Mouse (Mus musculus): ENCODE measurements around the gene Ankrd33. TPM values are rescaled to one million over a fixed set of nuclear protein-coding genes. Genes with fewer than 3 reads are reported as not detected.
A peak's percentile ranks its signal among the peaks of the same experiment; 100 is the strongest.

Ankrd33 gene
- polyA plus RNA-seq, 1 experiment from 2014 or later, result not detected

GRCm38 (mm10) chr15:101080031-101080520, 35.5 kb upstream of the Ankrd33 start:
- no peak for ATAC-seq (replicated peaks; ENCODE audit: low FRiP score)
- Histone ChIP-seq H3K4me1 (replicated peaks; ENCODE audit: control insufficient read depth, insufficient read depth, low read length) (peaks cover 13% of the 10 kb centered on the region), H3K36me3 (ENCODE audit: control insufficient read depth, insufficient read depth, low read length) (no peaks in the 10 kb centered on the region), H3K27ac (ENCODE audit: low read depth, low read length) (no peak overlapping the region), H3K4me3 (ENCODE audit: low read depth, low read length) (no peak overlapping the region), H3K4me2 (no peak overlapping the region), H3K27me3 (replicated peaks; ENCODE audit: control insufficient read depth, insufficient read depth, low read length) (peaks cover 57% of the 10 kb centered on the region), H3K9ac (ENCODE audit: low read depth, low read length) (no peak overlapping the region), H3K9me3 (ENCODE audit: control insufficient read depth, low read length) (no peaks in the 10 kb centered on the region)
- WGBS, result 78% methylated on average over 9 of the region's 9 CpGs
- DNase-seq (ENCODE audit: low spot score), result no peak

GRCm38 (mm10) chr15:101081035-101081548, 34.5 kb upstream of the Ankrd33 start:
- WGBS, result 65% methylated on average over 7 of the region's 7 CpGs
- Histone ChIP-seq H3K27ac (ENCODE audit: low read depth, low read length) (no peak overlapping the region; the same call in 1 of the 2 replicates), H3K4me3 (ENCODE audit: low read depth, low read length) (no peak overlapping the region), H3K4me1 (replicated peaks; ENCODE audit: control insufficient read depth, insufficient read depth, low read length) (peaks cover 11% of the 10 kb centered on the region), H3K9ac (ENCODE audit: low read depth, low read length) (no peak overlapping the region), H3K36me3 (ENCODE audit: control insufficient read depth, insufficient read depth, low read length) (no peaks in the 10 kb centered on the region), H3K27me3 (replicated peaks; ENCODE audit: control insufficient read depth, insufficient read depth, low read length) (peaks cover 47% of the 10 kb centered on the region), H3K9me3 (ENCODE audit: control insufficient read depth, low read length) (no peaks in the 10 kb centered on the region), H3K4me2 (no peak overlapping the region)
- no peak for ATAC-seq (replicated peaks; ENCODE audit: low FRiP score)
- no peak for DNase-seq (ENCODE audit: low spot score)

- H3K9ac ChIP-seq (ENCODE audit: low read depth, low read length), result no peak overlapping the region
- 58% methylated on average over 4 of the region's 4 CpGs for WGBS
- H3K36me3 ChIP-seq (ENCODE audit: control insufficient read depth, insufficient read depth, low read length), result no peaks in the 10 kb centered on the region
- H3K4me3 ChIP-seq (ENCODE audit: low read depth, low read length), result no peak overlapping the region
- no peak overlapping the region for H3K4me2 ChIP-seq
- H3K4me1 ChIP-seq (replicated peaks; ENCODE audit: control insufficient read depth, insufficient read depth, low read length), result peaks cover 6% of the 10 kb centered on the region
- DNase-seq (ENCODE audit: low spot score), result no peak
- no peaks in the 10 kb centered on the region for H3K9me3 ChIP-seq (ENCODE audit: control insufficient read depth, low read length)
- no peak for ATAC-seq (replicated peaks; ENCODE audit: low FRiP score)
- no peak overlapping the region for H3K27ac ChIP-seq (ENCODE audit: low read depth, low read length)
- peaks cover 37% of the 10 kb centered on the region for H3K27me3 ChIP-seq (replicated peaks; ENCODE audit: control insufficient read depth, insufficient read depth, low read length)
Measured at GRCm38 (mm10) chr15:101082236-101082635, 33.3 kb upstream of the Ankrd33 start.

GRCm38 (mm10) chr15:101084499-101084898, 31.1 kb upstream of the Ankrd33 start:
- Histone ChIP-seq H3K4me3 (ENCODE audit: low read depth, low read length) (no peak overlapping the region), H3K9ac (ENCODE audit: low read depth, low read length) (no peak overlapping the region), H3K27ac (ENCODE audit: low read depth, low read length) (no peak overlapping the region), H3K4me1 (replicated peaks; ENCODE audit: control insufficient read depth, insufficient read depth, low read length) (peaks cover 2% of the 10 kb centered on the region), H3K27me3 (replicated peaks; ENCODE audit: control insufficient read depth, insufficient read depth, low read length) (peaks cover 14% of the 10 kb centered on the region), H3K36me3 (ENCODE audit: control insufficient read depth, insufficient read depth, low read length) (no peaks in the 10 kb centered on the region), H3K4me2 (no peak overlapping the region), H3K9me3 (ENCODE audit: control insufficient read depth, low read length) (no peaks in the 10 kb centered on the region)
- 65% methylated on average over 10 of the region's 10 CpGs for WGBS
- no peak for DNase-seq (ENCODE audit: low spot score)
- ATAC-seq (replicated peaks; ENCODE audit: low FRiP score), result no peak

- Histone ChIP-seq H3K9ac (ENCODE audit: low read depth, low read length) (no peak overlapping the region), H3K4me2 (no peak overlapping the region), H3K36me3 (ENCODE audit: control insufficient read depth, insufficient read depth, low read length) (no peaks in the 10 kb centered on the region), H3K4me1 (replicated peaks; ENCODE audit: control insufficient read depth, insufficient read depth, low read length) (no peaks in the 10 kb centered on the region), H3K4me3 (ENCODE audit: low read depth, low read length) (no peak overlapping the region), H3K27ac (ENCODE audit: low read depth, low read length) (no peak overlapping the region), H3K27me3 (replicated peaks; ENCODE audit: control insufficient read depth, insufficient read depth, low read length) (no peaks in the 10 kb centered on the region; the same call in 1 of the 2 replicates), H3K9me3 (ENCODE audit: control insufficient read depth, low read length) (no peaks in the 10 kb centered on the region)
- no peak for DNase-seq (ENCODE audit: low spot score)
- WGBS, result 73% methylated on average over 9 of the region's 9 CpGs
- no peak for ATAC-seq (replicated peaks; ENCODE audit: low FRiP score)
Measured at GRCm38 (mm10) chr15:101086451-101086850, 29.1 kb upstream of the Ankrd33 start.

DNA sequence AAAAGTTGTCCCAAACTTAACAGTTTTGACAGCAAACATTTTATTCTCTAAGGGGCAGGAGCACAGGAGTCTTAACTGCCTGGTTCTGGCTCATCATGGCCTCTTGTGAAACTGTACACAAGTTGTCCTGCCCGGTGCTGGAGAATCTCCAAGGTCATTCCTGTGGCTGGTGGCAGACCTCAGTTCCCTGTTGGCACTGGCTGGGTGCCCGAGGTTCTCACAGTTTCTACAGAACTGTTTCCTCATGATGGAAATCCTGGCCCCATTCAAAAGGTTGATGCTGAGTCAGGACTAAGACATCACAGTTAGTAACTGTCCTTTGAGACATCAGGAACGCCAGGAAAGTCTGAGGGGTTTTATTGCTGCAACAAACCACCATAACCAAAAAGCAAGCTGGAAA, 28.6 kb upstream of the Ankrd33 start:
- H3K4me2 ChIP-seq, result no peak overlapping the region
- DNase-seq (ENCODE audit: low spot score), result no peak
- no peak overlapping the region for H3K9ac ChIP-seq (ENCODE audit: low read depth, low read length)
- H3K27ac ChIP-seq (ENCODE audit: low read depth, low read length), result no peak overlapping the region
- no peaks in the 10 kb centered on the region for H3K36me3 ChIP-seq (ENCODE audit: control insufficient read depth, insufficient read depth, low read length)
- no peak overlapping the region for H3K4me3 ChIP-seq (ENCODE audit: low read depth, low read length)
- ATAC-seq (replicated peaks; ENCODE audit: low FRiP score), result no peak
- 67% methylated on average over 3 of the region's 3 CpGs for WGBS
- no peaks in the 10 kb centered on the region for H3K9me3 ChIP-seq (ENCODE audit: control insufficient read depth, low read length)
- H3K4me1 ChIP-seq (replicated peaks; ENCODE audit: control insufficient read depth, insufficient read depth, low read length), result peaks cover 1% of the 10 kb centered on the region; the same call in 1 of the 2 replicates
- no peaks in the 10 kb centered on the region for H3K27me3 ChIP-seq (replicated peaks; ENCODE audit: control insufficient read depth, insufficient read depth, low read length)

DNA sequence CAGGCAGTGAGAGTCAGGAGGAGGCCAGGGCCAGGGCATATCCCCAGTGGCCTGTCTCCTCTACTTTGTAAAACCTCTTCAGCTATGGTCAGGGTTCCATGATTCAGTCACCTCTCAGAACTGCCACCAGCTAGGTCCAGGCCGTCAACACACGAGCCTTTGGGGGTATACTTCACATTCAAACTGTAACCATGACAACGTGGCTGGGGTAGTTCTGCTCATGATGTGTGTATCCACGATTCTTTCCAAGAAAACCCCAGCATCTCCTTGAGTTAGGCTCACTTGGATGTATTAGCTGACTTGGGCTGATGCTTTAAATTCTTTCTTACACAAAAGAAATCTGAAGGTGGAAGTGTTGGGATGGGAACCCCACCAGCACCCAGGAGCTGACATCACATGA, 27.3 kb upstream of the Ankrd33 start:
- 73% methylated on average over 4 of the region's 4 CpGs for WGBS
- ATAC-seq (replicated peaks; ENCODE audit: low FRiP score) (no peak), DNase-seq (ENCODE audit: low spot score) (no peak)
- no peak overlapping the region for H3K4me3 ChIP-seq (ENCODE audit: low read depth, low read length)
- no peak overlapping the region for H3K9ac ChIP-seq (ENCODE audit: low read depth, low read length)
- peaks cover 7% of the 10 kb centered on the region for H3K4me1 ChIP-seq (replicated peaks; ENCODE audit: control insufficient read depth, insufficient read depth, low read length)
- no peaks in the 10 kb centered on the region for H3K36me3 ChIP-seq (ENCODE audit: control insufficient read depth, insufficient read depth, low read length)
- no peak overlapping the region for H3K4me2 ChIP-seq
- no peaks in the 10 kb centered on the region for H3K9me3 ChIP-seq (ENCODE audit: control insufficient read depth, low read length)
- no peaks in the 10 kb centered on the region for H3K27me3 ChIP-seq (replicated peaks; ENCODE audit: control insufficient read depth, insufficient read depth, low read length)
- no peak overlapping the region for H3K27ac ChIP-seq (ENCODE audit: low read depth, low read length)

DNA sequence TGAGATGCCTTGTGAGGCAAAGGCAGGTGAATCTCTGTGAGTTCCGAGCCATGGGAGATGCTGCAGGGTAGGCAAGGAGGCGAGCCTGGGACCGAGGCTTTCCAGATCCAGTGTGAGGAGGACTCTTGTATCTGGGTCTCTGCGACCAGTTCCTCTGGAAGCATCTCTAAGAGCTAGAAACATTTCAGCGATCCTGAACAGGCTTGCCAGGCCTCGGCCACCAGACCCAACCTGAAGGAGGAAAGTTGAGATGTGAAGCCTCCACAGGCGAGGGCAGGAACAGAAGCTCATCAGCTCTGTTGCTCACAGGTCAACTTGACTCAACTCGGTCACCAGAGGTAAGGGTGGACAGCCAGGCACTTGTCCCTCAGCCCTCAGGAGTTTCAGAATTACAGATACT, 24.0 kb upstream of the Ankrd33 start:
- Histone ChIP-seq H3K4me3 (ENCODE audit: low read depth, low read length) (no peak overlapping the region), H3K9ac (ENCODE audit: low read depth, low read length) (no peak overlapping the region), H3K27ac (ENCODE audit: low read depth, low read length) (no peak overlapping the region), H3K4me2 (no peak overlapping the region), H3K27me3 (replicated peaks; ENCODE audit: control insufficient read depth, insufficient read depth, low read length) (peaks cover 2% of the 10 kb centered on the region; the same call in 1 of the 2 replicates), H3K9me3 (ENCODE audit: control insufficient read depth, low read length) (no peaks in the 10 kb centered on the region), H3K4me1 (replicated peaks; ENCODE audit: control insufficient read depth, insufficient read depth, low read length) (peaks cover 11% of the 10 kb centered on the region), H3K36me3 (ENCODE audit: control insufficient read depth, insufficient read depth, low read length) (no peaks in the 10 kb centered on the region)
- ATAC-seq (replicated peaks; ENCODE audit: low FRiP score), result no peak
- DNase-seq (ENCODE audit: low spot score), result no peak
- 82% methylated on average over 8 of the region's 8 CpGs for WGBS

- no peak overlapping the region for H3K27ac ChIP-seq (ENCODE audit: low read depth, low read length)
- peak overlapping the region; percentile 33; the same call in 1 of the 2 replicates for H3K4me2 ChIP-seq
- no peak overlapping the region for H3K9ac ChIP-seq (ENCODE audit: low read depth, low read length)
- H3K27me3 ChIP-seq (replicated peaks; ENCODE audit: control insufficient read depth, insufficient read depth, low read length), result peaks cover 2% of the 10 kb centered on the region; the same call in 1 of the 2 replicates
- WGBS, result 31% methylated on average over 14 of the region's 14 CpGs
- no peaks in the 10 kb centered on the region for H3K9me3 ChIP-seq (ENCODE audit: control insufficient read depth, low read length)
- H3K4me1 ChIP-seq (replicated peaks; ENCODE audit: control insufficient read depth, insufficient read depth, low read length), result peaks cover 11% of the 10 kb centered on the region
- H3K36me3 ChIP-seq (ENCODE audit: control insufficient read depth, insufficient read depth, low read length), result no peaks in the 10 kb centered on the region
- no peak for DNase-seq (ENCODE audit: low spot score)
- ATAC-seq (replicated peaks; ENCODE audit: low FRiP score), result 0 out of 2 replicates have a peak, but pooled peaks have one; percentile 10
- H3K4me3 ChIP-seq (ENCODE audit: low read depth, low read length), result no peak overlapping the region
Measured at GRCm38 (mm10) chr15:101092121-101092828, 23.3 kb upstream of the Ankrd33 start.

Measured in liver, embryonic 11.5 days (tissue).